Mouse (Mus musculus) CH12.LX (cell line): ENCODE measurements around the gene Adam1b. TPM values are rescaled to one million over a fixed set of nuclear protein-coding genes. Genes with fewer than 3 reads are reported as not detected.

Experiments
- DNase-seq: peaks from one replicate; pipeline ENCODE4 v3.0.0-alpha.2; 2013; ENCODE audit errors: extremely low read depth
- H3K27ac ChIP-seq: 2 replicates; pipeline ENCODE4 v1.5.1; 2012; ENCODE audit warnings: low read depth, mild to moderate bottlenecking, control low read depth, moderate library complexity; ENCODE audit not compliant: insufficient read depth
- H3K27me3 ChIP-seq: replicated peaks from 2 replicates; pipeline ENCODE3; 2012; ENCODE audit warnings: inconsistent platforms
- H3K36me3 ChIP-seq, 2 experiments: replicated peaks in 1 of 2; 2 replicates each; pipeline versions ENCODE3 to v1.6.1; 2012; ENCODE audit warnings: inconsistent platforms in 1 of 2, low read length in 1 of 2, mild to moderate bottlenecking in 1 of 2, mixed read lengths in 1 of 2, moderate library complexity in 1 of 2; ENCODE audit not compliant: control insufficient read depth in 1 of 2, insufficient read depth in 1 of 2
- H3K4me1 ChIP-seq, 2 experiments: 2 replicates each; pipeline ENCODE4 v1.6.1; 2012; ENCODE audit warnings: inconsistent platforms in 1 of 2, moderate library complexity in 1 of 2; ENCODE audit not compliant: insufficient read depth in 2 of 2, control insufficient read depth in 1 of 2
- H3K4me2 ChIP-seq: 2 replicates; pipeline ENCODE4 v1.6.1; 2012; ENCODE audit warnings: low read depth, mild to moderate bottlenecking, control low read depth; ENCODE audit not compliant: poor library complexity, insufficient read depth, severe bottlenecking
- H3K4me3 ChIP-seq, 3 experiments: fragments of 150-350 bp in 1 of 3; sonication (generic) in 1 of 3; replicated peaks in 1 of 3; 2 replicates each; pipeline versions ENCODE3 to v1.5.1; 2011 to 2012; ENCODE audit warnings: low read depth in 2 of 3, low read length in 2 of 3, mild to moderate bottlenecking in 2 of 3, moderate library complexity in 2 of 3, control low read depth in 1 of 3, improper control_type of control experiment in 1 of 3, inconsistent platforms in 1 of 3, mixed read lengths in 1 of 3; ENCODE audit not compliant: poor library complexity in 1 of 3
- H3K79me2 ChIP-seq: replicated peaks from 2 replicates; pipeline ENCODE4 v1.6.1; 2012; ENCODE audit warnings: mild to moderate bottlenecking, moderate library complexity; ENCODE audit not compliant: control insufficient read depth, poor library complexity, insufficient read depth, severe bottlenecking; ENCODE audit errors: extremely low read depth
- H3K9ac ChIP-seq: 2 replicates; pipeline ENCODE4 v1.6.1; 2012; ENCODE audit warnings: low read depth, mild to moderate bottlenecking, control low read depth, moderate library complexity; ENCODE audit not compliant: insufficient read depth
- H3K9me3 ChIP-seq: replicated peaks from 2 replicates; pipeline ENCODE3; 2012; ENCODE audit warnings: low read length, inconsistent platforms, mixed read lengths
- BHLHE40 ChIP-seq: IDR thresholded peaks from 2 replicates; pipeline ENCODE4 v1.6.1; 2011; ENCODE audit warnings: mild to moderate bottlenecking, low read depth, low read length, improper control_type of control experiment
- CHD2 ChIP-seq: IDR thresholded peaks from 2 replicates; pipeline ENCODE4 v1.6.1; 2011; ENCODE audit warnings: low read length, improper control_type of control experiment
- CTCF ChIP-seq, 2 experiments: IDR thresholded peaks in 1 of 2; conservative IDR thresholded peaks in 1 of 2; 2 replicates each; pipeline ENCODE4 v1.5.1; 2011 to 2012; ENCODE audit warnings: low read depth in 2 of 2, low read length in 2 of 2, improper control_type of control experiment in 1 of 2, inconsistent platforms in 1 of 2, mild to moderate bottlenecking in 1 of 2, moderate library complexity in 1 of 2
- E2F4 ChIP-seq: IDR thresholded peaks from 2 replicates; pipeline ENCODE4 v1.6.1; 2011; ENCODE audit warnings: low read depth, low read length, improper control_type of control experiment; ENCODE audit not compliant: insufficient replicate concordance
- ELF1 ChIP-seq: IDR thresholded peaks from 2 replicates; pipeline ENCODE4 v1.6.1; 2014; ENCODE audit warnings: low read depth, mild to moderate bottlenecking, inconsistent platforms, low read length, improper control_type of control experiment
- EP300 ChIP-seq: IDR thresholded peaks from 2 replicates; pipeline ENCODE4 v1.6.1; 2011; ENCODE audit warnings: low read length, improper control_type of control experiment
- ETS1 ChIP-seq: conservative IDR thresholded peaks from 2 replicates; pipeline ENCODE4 v1.6.1; 2012; ENCODE audit warnings: low read depth, mild to moderate bottlenecking, inconsistent platforms, low read length, improper control_type of control experiment, moderate library complexity
- GABPA ChIP-seq: IDR thresholded peaks from 2 replicates; pipeline ENCODE4 v1.6.1; 2012; ENCODE audit warnings: low read depth, low read length, improper control_type of control experiment, inconsistent platforms; ENCODE audit not compliant: insufficient replicate concordance
- HCFC1 ChIP-seq: IDR thresholded peaks from 2 replicates; pipeline ENCODE4 v1.6.1; 2012; ENCODE audit warnings: low read depth, mild to moderate bottlenecking, inconsistent platforms, low read length, improper control_type of control experiment
- IRF4 ChIP-seq: IDR thresholded peaks from 2 replicates; pipeline ENCODE4 v1.6.1; 2014; ENCODE audit warnings: low read depth, mild to moderate bottlenecking, inconsistent platforms, low read length, improper control_type of control experiment
- JUN ChIP-seq: IDR thresholded peaks from 2 replicates; pipeline ENCODE4 v1.6.1; 2011; ENCODE audit warnings: low read depth, mild to moderate bottlenecking, low read length, improper control_type of control experiment, moderate library complexity; ENCODE audit not compliant: insufficient read depth
- JUND ChIP-seq: conservative IDR thresholded peaks from 2 replicates; pipeline ENCODE4 v1.6.1; 2011; ENCODE audit warnings: low read depth, low read length, improper control_type of control experiment
- KAT2A ChIP-seq: IDR thresholded peaks from 2 replicates; pipeline ENCODE4 v1.6.1; 2012; ENCODE audit warnings: low read length, improper control_type of control experiment, inconsistent platforms; ENCODE audit not compliant: insufficient replicate concordance
- MAFK ChIP-seq: IDR thresholded peaks from 2 replicates; pipeline ENCODE4 v1.6.1; 2011; ENCODE audit warnings: low read length, improper control_type of control experiment; ENCODE audit not compliant: insufficient replicate concordance
- MAX ChIP-seq: IDR thresholded peaks from 2 replicates; pipeline ENCODE4 v1.6.1; 2011; ENCODE audit warnings: low read length, improper control_type of control experiment
- MAZ ChIP-seq: IDR thresholded peaks from 2 replicates; pipeline ENCODE4 v1.6.1; 2012; ENCODE audit warnings: low read depth, mild to moderate bottlenecking, inconsistent platforms, low read length, improper control_type of control experiment, moderate library complexity
- MEF2A ChIP-seq: IDR thresholded peaks from 2 replicates; pipeline ENCODE4 v1.6.1; 2014; ENCODE audit warnings: low read depth, mild to moderate bottlenecking, inconsistent platforms, low read length, improper control_type of control experiment, borderline replicate concordance
- MXI1 ChIP-seq: IDR thresholded peaks from 2 replicates; pipeline ENCODE4 v1.6.1; 2011; ENCODE audit warnings: mild to moderate bottlenecking, low read depth, low read length, improper control_type of control experiment
- MYC ChIP-seq: IDR thresholded peaks from 2 replicates; pipeline ENCODE4 v1.6.1; 2011; ENCODE audit warnings: low read depth, mild to moderate bottlenecking, improper control_type of control experiment, low read length
- POLR2A ChIP-seq: IDR thresholded peaks from 2 replicates; pipeline ENCODE4 v1.6.1; 2011; ENCODE audit warnings: low read depth, mild to moderate bottlenecking, improper control_type of control experiment, low read length
- POLR2AphosphoS2 ChIP-seq: IDR thresholded peaks from 2 replicates; pipeline ENCODE4 v1.6.1; 2011; ENCODE audit warnings: low read depth, low read length, improper control_type of control experiment
- SIN3A ChIP-seq: IDR thresholded peaks from 2 replicates; pipeline ENCODE4 v1.6.1; 2012; ENCODE audit warnings: low read length, improper control_type of control experiment, inconsistent platforms
- SMC3 ChIP-seq: IDR thresholded peaks from 2 replicates; pipeline ENCODE4 v1.6.1; 2011; ENCODE audit warnings: low read depth, low read length, improper control_type of control experiment
- TBP ChIP-seq: conservative IDR thresholded peaks from 2 replicates; pipeline ENCODE4 v1.6.1; 2011; ENCODE audit warnings: low read depth, low read length, improper control_type of control experiment
- TCF12 ChIP-seq: IDR thresholded peaks from 2 replicates; pipeline ENCODE4 v1.6.1; 2014; ENCODE audit warnings: low read depth, mild to moderate bottlenecking, inconsistent platforms, low read length, improper control_type of control experiment
- UBTF ChIP-seq: IDR thresholded peaks from 2 replicates; pipeline ENCODE4 v1.6.1; 2012; ENCODE audit warnings: low read depth, mild to moderate bottlenecking, inconsistent platforms, low read length, improper control_type of control experiment, moderate library complexity
- USF2 ChIP-seq: conservative IDR thresholded peaks from 2 replicates; pipeline ENCODE4 v1.6.1; 2011; ENCODE audit warnings: low read depth, low read length, improper control_type of control experiment
- ZC3H11A ChIP-seq: IDR thresholded peaks from 2 replicates; pipeline ENCODE4 v1.6.1; 2012; ENCODE audit warnings: low read depth, mild to moderate bottlenecking, inconsistent platforms, low read length, improper control_type of control experiment
- ZMIZ1 ChIP-seq: IDR thresholded peaks from 2 replicates; pipeline ENCODE4 v1.6.1; 2012; ENCODE audit warnings: low read depth, mild to moderate bottlenecking, inconsistent platforms, low read length, improper control_type of control experiment
- ZNF384 ChIP-seq: IDR thresholded peaks from 2 replicates; pipeline ENCODE4 v1.6.1; 2012; ENCODE audit warnings: low read depth, low read length, improper control_type of control experiment, inconsistent platforms
- dilution Hi-C: fragments of 300-500 bp; cut with MboI; formaldehyde crosslinking; loops from 2 replicates; pipeline ENCODE4 v1.14.3; 2020; ENCODE audit warnings: low sequenced_read_pairs; ENCODE audit not compliant: extremely low pct_unique_long_range_greater_than_20kb, extremely low pct_ligation_motif_present
- in situ Hi-C: fragments of 300-500 bp; cut with MboI; formaldehyde crosslinking; loops from 3 replicates; pipeline ENCODE4 v1.14.3; 2019; ENCODE audit warnings: low sequenced_read_pairs, low pct_ligation_motif_present, low pct_unique_long_range_greater_than_20kb, mixed read lengths
- polyA plus RNA-seq: library from polyadenylated mRNA; unstranded; fragments of >175 nt; gene quantifications from 2 replicates; pipeline ENCODE4 v1.2.1, GENCODE M21; 2012; ENCODE audit warnings: low read depth; ENCODE audit not compliant: insufficient read length
- total RNA-seq, 2 experiments: library from RNA; depleted of rRNA; stranded (reverse); fragments of 300-350 nt in 1 of 2; fragments of >200 nt in 1 of 2; gene quantifications; 2 replicates each; pipeline ENCODE4 v1.2.3; 2012 to 2014

Adam1b gene
- total and polyA plus RNA-seq, 3 experiments, result 0.04 TPM; not detected in 2

DNA sequence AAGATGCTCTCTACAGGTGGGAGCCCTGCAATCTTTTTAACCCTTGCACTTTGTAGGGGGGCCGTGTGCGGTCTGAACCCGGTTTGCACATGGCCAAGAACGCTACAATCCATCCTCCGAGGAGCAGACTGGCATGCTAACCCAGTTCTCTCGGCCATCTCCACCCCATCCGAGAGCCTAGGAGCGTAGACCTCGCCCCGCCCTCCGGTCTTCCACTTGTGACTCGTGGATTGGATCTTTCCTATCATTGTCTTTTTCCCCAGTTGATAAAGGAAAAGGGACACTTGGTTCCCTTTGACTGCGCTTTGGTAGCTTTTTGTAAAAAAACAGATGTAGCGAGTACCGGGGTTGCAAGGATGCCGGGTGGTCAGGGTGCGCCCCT lies 51.6 kb downstream of the Adam1b start, which contains the start of gene Tmem116:
Gene Tmem116 (plus strand): TSS at position 250 of the 382 bp plus-strand sequence.
- Histone ChIP-seq H3K4me1 (peaks cover 11 to 63% of the 10 kb centered on the region in 2 experiments), H3K9me3 (peaks cover 2% of the 10 kb centered on the region), H3K4me2 (peak within 1 kb of the TSS; percentile 61), H3K36me3 (peaks cover 27 to 43% of the 10 kb centered on the region in 2 experiments), H3K4me3 (peak within 1 kb of the TSS; percentile 69 to 98 (median 89)), H3K27ac (peak within 1 kb of the TSS; percentile 91), H3K79me2 (peaks cover 25% of the 10 kb centered on the region), H3K9ac (peak within 1 kb of the TSS; percentile 98), H3K27me3 (no peaks in the 10 kb centered on the region)
- in situ Hi-C loops (no loop called here), dilution Hi-C loops (no loop called here)
- no peak for TF ChIP-seq KAT2A
- TF ChIP-seq MXI1, result no peak
- TF ChIP-seq SMC3, result no peak
- no peak for TF ChIP-seq ZNF384
- peak; percentile 49 for TF ChIP-seq POLR2AphosphoS2
- no peak for TF ChIP-seq MAZ
- no peak for TF ChIP-seq CTCF (conservative IDR thresholded peaks at IDR 0.05 in 1 of 2, IDR thresholded peaks at IDR 0.05 in 1 of 2; ENCODE audit: low read depth in 2 of 2, low read length in 2 of 2)
- no peak for TF ChIP-seq MEF2A
- DNase-seq, result no peak

DNA sequence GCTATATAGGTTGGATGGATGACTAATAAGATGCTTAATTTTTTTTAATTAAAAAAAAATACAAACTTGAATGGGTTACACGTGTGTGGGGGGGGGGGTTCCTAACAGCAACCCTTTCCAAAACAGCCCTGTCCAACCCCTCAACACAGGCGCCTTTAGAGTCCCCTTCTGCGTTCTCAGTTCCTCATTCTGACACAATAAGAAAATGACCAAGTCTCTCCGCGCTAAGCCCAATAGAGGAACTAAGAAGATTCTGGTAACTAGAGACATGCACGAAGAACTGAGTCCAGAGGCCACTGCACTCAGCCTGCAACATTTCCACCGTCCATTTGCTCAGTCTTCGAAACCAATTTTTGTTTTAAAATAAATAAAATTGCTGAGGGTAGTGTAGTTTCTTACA lies 52.0 kb downstream of the Adam1b start:
- Histone ChIP-seq H3K79me2 (peaks cover 25% of the 10 kb centered on the region), H3K9me3 (peaks cover 2% of the 10 kb centered on the region), H3K4me3 (peak overlapping the region; percentile 69 to 98 (median 87)), H3K4me2 (peak overlapping the region; percentile 61), H3K27me3 (no peaks in the 10 kb centered on the region), H3K36me3 (peaks cover 32 to 48% of the 10 kb centered on the region in 2 experiments), H3K9ac (peak overlapping the region; percentile 78)
- in situ Hi-C loops (no loop called here), dilution Hi-C loops (no loop called here)
- DNase-seq, result peak; percentile 94
- TF ChIP-seq MYC, result peak; percentile 92
- peak; percentile 79 for TF ChIP-seq ZNF384
- TF ChIP-seq SIN3A, result peak; percentile 97
- TF ChIP-seq UBTF, result peak; percentile 67; the same call in 1 of the 2 replicates
- TF ChIP-seq MXI1, result peak; percentile 96
- TF ChIP-seq TBP, result peak; percentile 96
- no peak for TF ChIP-seq ZC3H11A
- TF ChIP-seq TCF12, result peak; percentile 73
- peak; percentile 90 for TF ChIP-seq MEF2A
- TF ChIP-seq ETS1, result peak; percentile 73
- TF ChIP-seq ELF1, result peak; percentile 52
- TF ChIP-seq GABPA, result no peak
- peak; percentile 72; the same call in 1 of the 2 replicates for TF ChIP-seq BHLHE40
- peak; percentile 70 for TF ChIP-seq JUN
- no peak for TF ChIP-seq USF2
- TF ChIP-seq EP300, result peak; percentile 96
- TF ChIP-seq ZMIZ1, result no peak
- TF ChIP-seq MAZ, result peak; percentile 71; the same call in 1 of the 2 replicates
- peak; percentile 58; the same call in 1 of the 2 replicates for TF ChIP-seq CHD2
- TF ChIP-seq POLR2AphosphoS2, result no peak
- TF ChIP-seq MAX, result peak; percentile 52; the same call in 1 of the 2 replicates
- peak; percentile 47; the same call in 1 of the 2 replicates for TF ChIP-seq POLR2A
- TF ChIP-seq JUND, result peak; percentile 24; the same call in 1 of the 2 replicates
- TF ChIP-seq HCFC1, result no peak; the same call in 1 of the 2 replicates
- TF ChIP-seq SMC3, result no peak
- peak; percentile 98 for TF ChIP-seq IRF4
- TF ChIP-seq MAFK, result no peak
- no peak for TF ChIP-seq E2F4
- TF ChIP-seq, all 38 proteins: peak for 19
- Histone ChIP-seq H3K4me1 (peaks cover 11 to 63% of the 10 kb centered on the region in 2 experiments), H3K27ac (peak overlapping the region; percentile 87)
